Mouse (Mus musculus) lung, postnatal 0 days (tissue): ENCODE results near the gene Hormad2. TPM values are rescaled to one million over a fixed set of nuclear protein-coding genes. Genes with fewer than 3 reads are reported as not detected.

Source experiments
- ATAC-seq: fragments of 200-750 bp; cut with Nextera tagmentation; 2 replicates; pipeline ENCODE4 v1.8.0; 2017; ENCODE audit warnings: moderate library complexity
- DNase-seq: peaks from one replicate; pipeline ENCODE4 v3.0.0-alpha.2; 2016; ENCODE audit warnings: low spot score
- H3K27ac ChIP-seq: fragments of 300-500 bp; sonication (generic); 2 replicates; pipeline ENCODE4 v1.5.1; 2014; ENCODE audit warnings: antibody characterized with exemption, mild to moderate bottlenecking, low read length, mixed read lengths
- H3K27me3 ChIP-seq: fragments of 300-500 bp; sonication (generic); replicated peaks from 2 replicates; pipeline ENCODE4 v1.6.1; 2014; ENCODE audit warnings: low read length, mixed read lengths; ENCODE audit not compliant: insufficient read depth
- H3K36me3 ChIP-seq: fragments of 300-500 bp; sonication (generic); 2 replicates; pipeline ENCODE4 v1.6.1; 2014; ENCODE audit warnings: low read length, mixed read lengths; ENCODE audit not compliant: insufficient read depth
- H3K4me1 ChIP-seq: fragments of 300-500 bp; sonication (generic); 2 replicates; pipeline ENCODE4 v1.6.1; 2014; ENCODE audit warnings: antibody characterized with exemption, low read depth, low read length, mixed read lengths; ENCODE audit not compliant: insufficient read depth
- H3K4me2 ChIP-seq: fragments of 300-500 bp; sonication (generic); replicated peaks from 2 replicates; pipeline ENCODE4 v1.6.1; 2014; ENCODE audit warnings: low read depth, mild to moderate bottlenecking, low read length, moderate library complexity, mixed read lengths
- H3K4me3 ChIP-seq: fragments of 300-500 bp; sonication (generic); 2 replicates; pipeline ENCODE4 v1.5.1; 2014; ENCODE audit warnings: low read depth, low read length
- H3K9ac ChIP-seq: fragments of 300-500 bp; sonication (generic); replicated peaks from 2 replicates; pipeline ENCODE4 v1.6.1; 2014; ENCODE audit warnings: low read depth, mild to moderate bottlenecking
- H3K9me3 ChIP-seq: fragments of 300-500 bp; sonication (generic); 2 replicates; pipeline ENCODE4 v1.6.1; 2016; ENCODE audit warnings: low read length, mixed read lengths
- CTCF ChIP-seq: IDR thresholded peaks from 2 replicates; pipeline ENCODE4 v1.5.1; 2016; ENCODE audit warnings: antibody characterized with exemption, mild to moderate bottlenecking
- EP300 ChIP-seq: IDR thresholded peaks from 2 replicates; pipeline ENCODE4 v1.6.1; 2016; ENCODE audit warnings: antibody characterized with exemption, mild to moderate bottlenecking, control low read depth
- WGBS: fragments of 180-500 bp; shearing (Covaris S2); extraction: QIAGEN DNeasy Blood & Tissue Kit; methylation state at CpG from one replicate; pipeline ENCODE4 v1.1.7; 2014; 5-methylcytosine and 5-hydroxymethylcytosine counted together
- polyA plus RNA-seq: library from polyadenylated mRNA; unstranded; fragments of >200 nt; fragmentation: Nextera tagmentation; extraction: Ambion mirVana; gene quantifications from 2 replicates; pipeline ENCODE4 v1.2.1, GENCODE M21; 2015

Gene Hormad2
- polyA plus RNA-seq, result 0.19 and 0.32 TPM in 2 replicates

GRCm38 (mm10) chr11:4440978-4441377 is at the start of gene Hormad2:
Gene Hormad2, minus strand, starts transcription at chr11:4441105.
- peak; percentile 17; the same call in 1 of the 2 replicates for ATAC-seq
- TF ChIP-seq EP300 (no peak), CTCF (no peak)

DNA sequence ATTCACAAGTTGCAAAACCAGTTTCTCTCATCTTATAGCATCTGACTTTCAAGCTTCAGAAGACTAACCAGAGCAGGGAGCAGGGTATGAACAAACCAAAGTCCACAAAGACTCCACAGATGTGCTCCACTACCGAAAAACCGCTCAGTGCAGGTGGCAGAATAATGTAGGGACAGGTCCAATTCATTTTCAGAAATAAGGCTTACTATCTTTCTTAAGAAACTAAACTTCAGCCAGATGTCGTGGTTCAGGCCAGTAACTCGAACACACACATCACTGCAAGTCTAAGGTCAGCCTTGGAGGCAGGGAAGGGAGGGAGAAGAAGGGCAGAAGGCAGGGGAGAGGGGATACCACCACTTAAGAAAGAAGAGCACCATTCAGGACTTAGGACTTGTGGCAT is 48.3 kb upstream of the Hormad2 start:
- Histone ChIP-seq H3K27ac (no peak overlapping the region), H3K27me3 (no peaks in the 10 kb centered on the region), H3K4me1 (no peaks in the 10 kb centered on the region), H3K4me3 (no peak overlapping the region), H3K36me3 (peaks cover 64% of the 10 kb centered on the region), H3K9me3 (no peaks in the 10 kb centered on the region), H3K4me2 (no peak overlapping the region), H3K9ac (no peak overlapping the region)
- TF ChIP-seq CTCF, result no peak
- no peak for TF ChIP-seq EP300
- WGBS, result 87% methylated on average over 4 of the region's 4 CpGs
- DNase-seq, result no peak
- no peak for ATAC-seq

More at GRCm38 (mm10) chr11:4440978-4441377, at the start of gene Hormad2:
- Histone ChIP-seq H3K9me3 (no peaks in the 10 kb centered on the region), H3K4me1 (no peaks in the 10 kb centered on the region), H3K36me3 (no peaks in the 10 kb centered on the region), H3K4me3 (no peak within 1 kb of the TSS), H3K4me2 (no peak within 1 kb of the TSS), H3K27ac (no peak within 1 kb of the TSS), H3K9ac (no peak within 1 kb of the TSS), H3K27me3 (no peaks in the 10 kb centered on the region)
- 48% methylated on average over 19 of the region's 19 CpGs for WGBS
- no peak for DNase-seq

DNA sequence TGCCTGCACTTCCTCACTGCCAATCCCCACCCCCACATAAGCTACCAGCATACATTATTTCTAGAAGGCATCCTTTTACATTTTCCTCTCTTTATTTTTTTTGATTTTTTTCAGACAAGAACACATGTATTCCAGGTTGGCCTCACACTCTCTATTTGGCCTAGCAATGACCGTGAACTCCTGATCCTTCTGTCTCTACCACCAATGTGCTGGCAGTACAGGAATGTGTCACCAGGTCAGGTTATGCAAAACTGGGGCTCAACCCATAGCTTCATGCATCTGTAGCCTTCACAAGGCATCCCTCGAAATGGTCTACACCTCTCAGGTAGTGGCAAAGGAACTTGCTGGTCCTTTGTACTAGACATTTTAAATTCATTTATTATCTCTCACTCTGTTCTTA is 47.9 kb upstream of the Hormad2 start:
- Histone ChIP-seq H3K4me2 (no peak overlapping the region), H3K9me3 (no peaks in the 10 kb centered on the region), H3K27ac (no peak overlapping the region), H3K4me3 (no peak overlapping the region), H3K27me3 (no peaks in the 10 kb centered on the region), H3K9ac (no peak overlapping the region), H3K4me1 (no peaks in the 10 kb centered on the region), H3K36me3 (peaks cover 68% of the 10 kb centered on the region)
- ATAC-seq, result no peak
- TF ChIP-seq EP300 (no peak), CTCF (no peak)
- DNase-seq, result no peak
- 97% methylated on average over 2 of the region's 2 CpGs for WGBS

- 97% methylated on average over 13 of the region's 13 CpGs for WGBS
- ATAC-seq (no peak), DNase-seq (no peak)
- Histone ChIP-seq H3K9ac (no peak overlapping the region), H3K27ac (no peak overlapping the region), H3K9me3 (no peaks in the 10 kb centered on the region), H3K4me2 (no peak overlapping the region), H3K4me1 (no peaks in the 10 kb centered on the region), H3K27me3 (no peaks in the 10 kb centered on the region), H3K4me3 (no peak overlapping the region), H3K36me3 (peaks cover 72% of the 10 kb centered on the region)
- TF ChIP-seq CTCF (no peak), EP300 (no peak)
Measured at GRCm38 (mm10) chr11:4488367-4488766, 47.5 kb upstream of the Hormad2 start.

- TF ChIP-seq EP300, result no peak
- no peak for TF ChIP-seq CTCF
- H3K4me2 ChIP-seq, result no peak overlapping the region
- no peaks in the 10 kb centered on the region for H3K4me1 ChIP-seq
- H3K36me3 ChIP-seq, result peaks cover 79% of the 10 kb centered on the region
- peak; percentile 94 for ATAC-seq
- H3K27me3 ChIP-seq, result no peaks in the 10 kb centered on the region
- 44% methylated on average over 8 of the region's 8 CpGs for WGBS
- peak; percentile 65 for DNase-seq
- no peak overlapping the region for H3K9ac ChIP-seq
- no peak overlapping the region for H3K27ac ChIP-seq
- H3K4me3 ChIP-seq, result no peak overlapping the region
- H3K9me3 ChIP-seq, result no peaks in the 10 kb centered on the region
Measured at GRCm38 (mm10) chr11:4487401-4487965, 46.6 kb upstream of the Hormad2 start.

DNA sequence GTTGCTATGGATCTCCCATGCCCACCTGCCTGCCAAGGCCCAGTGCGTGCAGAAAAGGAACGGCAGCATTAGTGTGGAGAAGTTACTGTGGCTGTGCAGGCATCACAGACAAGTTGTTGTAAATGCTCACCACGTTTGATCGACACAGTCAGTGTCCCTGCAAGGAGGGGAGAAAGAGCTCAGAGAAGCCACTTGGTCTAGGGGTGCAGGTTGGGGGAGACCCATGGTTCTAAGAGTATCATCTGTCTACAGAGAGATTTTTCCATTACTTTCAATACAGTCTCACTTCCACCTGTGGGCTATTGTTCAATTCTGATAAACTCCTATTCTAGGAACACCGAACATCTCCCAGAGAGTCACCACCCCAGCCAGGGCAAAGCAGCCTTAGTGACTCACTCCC is 43.6 kb upstream of the Hormad2 start:
- WGBS, result 93% methylated on average over 5 of the region's 5 CpGs
- no peak overlapping the region for H3K4me3 ChIP-seq
- no peak overlapping the region for H3K9ac ChIP-seq
- no peak overlapping the region for H3K27ac ChIP-seq
- H3K36me3 ChIP-seq, result peaks cover 82% of the 10 kb centered on the region; the same call in 1 of the 2 replicates
- no peaks in the 10 kb centered on the region for H3K9me3 ChIP-seq
- DNase-seq, result peak; percentile 82
- H3K4me2 ChIP-seq, result no peak overlapping the region
- no peak for TF ChIP-seq CTCF
- TF ChIP-seq EP300, result no peak
- ATAC-seq, result no peak
- H3K27me3 ChIP-seq, result no peaks in the 10 kb centered on the region
- H3K4me1 ChIP-seq, result no peaks in the 10 kb centered on the region
